Mouse (Mus musculus) kidney, embryonic 15.5 days (tissue): Measurements from ENCODE around the gene Gja4. TPM values are rescaled to one million over a fixed set of nuclear protein-coding genes. Genes with fewer than 3 reads are reported as not detected.
A peak's percentile ranks its signal among the peaks of the same experiment; 100 is the strongest.

Source experiments
- ATAC-seq: fragments of 200-750 bp; cut with Nextera tagmentation; replicated peaks from 2 replicates; pipeline ENCODE4 v1.8.0; 2017; ENCODE audit warnings: moderate TSS enrichment; ENCODE audit not compliant: low FRiP score
- H3K27ac ChIP-seq: fragments of 300-500 bp; sonication (generic); 2 replicates; pipeline ENCODE4 v1.5.1; 2015; ENCODE audit warnings: mild to moderate bottlenecking, inconsistent platforms
- H3K27me3 ChIP-seq: fragments of 300-500 bp; sonication (generic); 2 replicates; pipeline ENCODE4 v1.6.1; 2015; ENCODE audit warnings: inconsistent platforms
- H3K36me3 ChIP-seq: fragments of 300-500 bp; sonication (generic); 2 replicates; pipeline ENCODE4 v1.6.1; 2015; ENCODE audit warnings: inconsistent platforms
- H3K4me1 ChIP-seq: fragments of 300-500 bp; sonication (generic); 2 replicates; pipeline ENCODE4 v1.6.1; 2015; ENCODE audit warnings: inconsistent platforms
- H3K4me2 ChIP-seq: fragments of 300-500 bp; sonication (generic); 2 replicates; pipeline ENCODE4 v1.6.1; 2015; ENCODE audit warnings: moderate library complexity, mild to moderate bottlenecking, inconsistent platforms
- H3K4me3 ChIP-seq: fragments of 300-500 bp; sonication (generic); replicated peaks from 2 replicates; pipeline ENCODE4 v1.5.1; 2015; ENCODE audit warnings: mild to moderate bottlenecking, inconsistent platforms
- H3K9ac ChIP-seq: fragments of 300-500 bp; sonication (generic); 2 replicates; pipeline ENCODE4 v1.6.1; 2015; ENCODE audit warnings: mild to moderate bottlenecking, inconsistent platforms
- H3K9me3 ChIP-seq: fragments of 300-500 bp; sonication (generic); replicated peaks from 2 replicates; pipeline ENCODE4 v1.6.1; 2016; ENCODE audit warnings: inconsistent platforms
- WGBS: fragments of 180-500 bp; shearing (Covaris S2); methylation state at CpG from one replicate; pipeline ENCODE4 v1.1.7; 2015; ENCODE audit warnings: mixed read lengths; 5-methylcytosine and 5-hydroxymethylcytosine counted together
- polyA plus RNA-seq: library from polyadenylated mRNA; unstranded; fragments of >200 nt; fragmentation: Nextera tagmentation; extraction: Ambion mirVana; gene quantifications from 2 replicates; pipeline ENCODE4 v1.2.1, GENCODE M21; 2015

Gja4 gene
- polyA plus RNA-seq, 1 experiment from 2014 or later, result 30.5 TPM

DNA sequence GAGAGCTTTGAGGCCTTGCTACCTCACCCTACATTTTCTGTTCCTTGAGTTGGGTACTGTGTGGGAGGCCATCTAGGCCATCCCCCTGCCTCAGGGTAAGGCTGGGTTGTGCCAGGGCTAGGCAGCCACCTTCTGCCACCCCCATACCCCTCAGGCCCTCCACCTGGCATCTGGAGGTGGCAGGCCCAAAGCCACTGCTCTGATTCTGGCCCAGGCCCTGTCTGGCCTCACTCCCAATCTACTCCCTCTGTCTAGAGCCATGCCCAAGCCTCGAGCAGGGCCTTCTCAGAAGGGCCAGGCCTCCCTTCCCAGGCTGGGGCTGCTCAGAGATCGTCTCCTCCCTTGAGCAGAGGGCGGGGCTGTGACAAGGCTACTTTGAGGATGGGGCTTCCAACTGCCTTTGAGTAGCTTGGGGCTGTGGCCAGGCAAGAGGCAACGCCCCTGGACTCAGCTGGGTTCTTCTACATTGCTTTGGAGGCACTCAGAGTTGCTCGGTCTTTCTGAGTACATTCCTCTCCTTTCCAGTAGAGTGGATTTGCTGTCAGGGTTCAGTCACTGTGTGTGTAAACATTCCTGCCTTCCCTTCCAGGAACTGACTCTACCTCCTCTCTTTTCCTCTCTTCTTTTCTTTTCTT, 21.1 kb upstream of the Gja4 start:
- no peaks in the 10 kb centered on the region for H3K9me3 ChIP-seq
- H3K36me3 ChIP-seq, result no peaks in the 10 kb centered on the region
- no peak overlapping the region for H3K9ac ChIP-seq
- H3K27me3 ChIP-seq, result peaks cover 38% of the 10 kb centered on the region
- no peak overlapping the region for H3K27ac ChIP-seq
- no peak overlapping the region for H3K4me2 ChIP-seq
- peaks cover 16% of the 10 kb centered on the region for H3K4me1 ChIP-seq
- ATAC-seq, result peak; percentile 33; the same call in 1 of the 2 replicates
- no peak overlapping the region for H3K4me3 ChIP-seq
- WGBS, result 27% methylated on average over 5 of the region's 5 CpGs

DNA sequence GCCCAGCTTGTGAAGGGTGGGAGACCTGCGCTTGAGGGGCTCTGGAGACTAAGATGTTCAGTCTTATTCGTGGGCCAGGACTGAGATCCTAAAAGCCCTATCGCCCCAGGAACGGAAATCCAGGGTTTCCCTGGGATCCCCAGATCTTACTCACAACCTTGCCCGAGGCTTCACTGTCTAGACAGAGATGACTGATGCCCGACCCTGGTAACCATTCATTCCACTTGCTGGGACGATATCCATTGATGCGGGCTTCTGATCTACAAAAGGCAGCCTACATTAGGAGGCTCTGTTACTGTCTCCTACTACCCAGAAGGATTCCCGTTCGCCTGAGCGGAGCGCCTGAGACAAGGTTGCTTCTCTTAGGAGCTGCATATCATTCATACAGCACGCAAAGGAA, 17.3 kb upstream of the Gja4 start:
- H3K27me3 ChIP-seq, result peaks cover 71% of the 10 kb centered on the region
- peaks cover 25% of the 10 kb centered on the region for H3K4me1 ChIP-seq
- no peak overlapping the region for H3K27ac ChIP-seq
- peak overlapping the region; percentile 55; the same call in 1 of the 2 replicates for H3K4me2 ChIP-seq
- H3K9ac ChIP-seq, result no peak overlapping the region
- WGBS, result 20% methylated on average over 13 of the region's 13 CpGs
- ATAC-seq, result no peak
- H3K9me3 ChIP-seq, result no peaks in the 10 kb centered on the region
- no peaks in the 10 kb centered on the region for H3K36me3 ChIP-seq
- 0 out of 2 replicates have a peak overlapping the region, but pooled peaks have one; percentile 21 for H3K4me3 ChIP-seq

DNA sequence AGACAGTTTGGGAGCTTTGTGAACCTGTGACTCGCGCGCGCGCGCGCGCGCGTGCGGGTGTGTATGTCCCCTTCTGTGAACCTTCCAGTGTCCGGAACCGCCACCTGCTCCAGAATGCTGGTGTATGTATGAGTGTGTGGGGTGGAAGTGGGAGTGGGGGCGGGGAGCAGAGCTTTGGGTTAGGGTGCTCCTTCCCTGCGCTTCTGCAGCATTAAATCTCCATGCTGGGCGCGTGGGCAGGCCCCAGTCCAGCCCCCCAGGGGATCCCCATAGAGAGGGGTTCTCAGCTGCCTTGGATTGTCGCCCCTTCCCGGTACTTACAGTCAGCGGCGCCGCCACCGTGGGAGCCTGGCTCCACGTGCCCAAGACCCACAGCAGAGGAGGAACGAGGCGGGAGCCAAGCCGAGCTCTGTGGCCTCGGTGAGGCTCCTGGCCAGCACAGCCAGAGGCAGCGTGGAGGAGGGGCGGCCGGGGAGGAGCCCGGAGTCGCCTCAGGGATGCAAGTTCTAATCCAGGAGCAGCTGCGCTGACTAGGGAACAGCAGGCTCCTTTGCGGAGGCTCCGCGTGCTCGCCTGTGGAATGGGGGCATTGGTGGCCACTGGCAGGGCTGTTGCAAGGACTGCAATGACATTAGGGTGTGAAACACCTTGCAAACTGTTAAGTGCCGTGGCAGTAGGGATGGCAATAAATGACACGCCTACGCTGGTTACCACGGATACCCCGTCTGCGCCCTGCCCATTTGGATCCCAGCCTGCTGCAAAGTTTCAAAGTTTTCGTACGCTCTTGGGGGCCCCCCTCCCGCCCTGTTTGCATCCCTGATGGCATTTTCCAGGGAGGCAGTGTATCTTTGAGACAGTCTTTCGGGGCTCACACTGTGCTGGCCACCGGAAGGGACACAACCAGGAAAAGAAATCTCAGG, 16.6 kb upstream of the Gja4 start, which contains the start of gene Gjb3:
Gene Gjb3 (minus strand): TSS at position 664 of the 920 bp plus-strand sequence.
- H3K4me1 ChIP-seq, result peaks cover 25% of the 10 kb centered on the region
- peak within 1 kb of the TSS; percentile 55 for H3K4me2 ChIP-seq
- H3K36me3 ChIP-seq, result no peaks in the 10 kb centered on the region
- no peak within 1 kb of the TSS for H3K27ac ChIP-seq
- peak within 1 kb of the TSS; percentile 21 for H3K4me3 ChIP-seq
- H3K27me3 ChIP-seq, result peaks cover 79% of the 10 kb centered on the region
- WGBS, result 2% methylated on average over 48 of the region's 49 CpGs
- ATAC-seq, result no peak
- H3K9me3 ChIP-seq, result no peaks in the 10 kb centered on the region
- H3K9ac ChIP-seq, result no peak within 1 kb of the TSS

DNA sequence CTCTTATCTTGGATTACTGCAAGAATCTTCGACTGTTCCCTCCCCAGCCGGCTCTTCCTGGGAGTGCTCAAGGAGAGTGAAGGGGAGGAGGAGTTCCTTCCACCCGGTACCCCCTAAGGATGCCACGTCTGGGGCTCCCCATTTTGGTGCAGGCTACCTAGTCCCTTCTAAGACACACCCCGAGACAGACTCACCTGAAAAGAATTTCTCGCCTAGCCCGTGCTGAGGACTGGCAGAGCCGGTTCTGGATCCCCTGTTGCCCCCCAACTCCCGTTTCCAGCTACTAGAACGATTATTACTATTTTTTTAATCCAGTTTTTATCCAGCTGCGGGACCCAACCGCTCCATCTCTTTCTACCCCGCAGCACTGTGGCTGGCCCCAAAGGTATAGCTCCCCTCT, 15.9 kb upstream of the Gja4 start:
- no peak overlapping the region for H3K9ac ChIP-seq

DNA sequence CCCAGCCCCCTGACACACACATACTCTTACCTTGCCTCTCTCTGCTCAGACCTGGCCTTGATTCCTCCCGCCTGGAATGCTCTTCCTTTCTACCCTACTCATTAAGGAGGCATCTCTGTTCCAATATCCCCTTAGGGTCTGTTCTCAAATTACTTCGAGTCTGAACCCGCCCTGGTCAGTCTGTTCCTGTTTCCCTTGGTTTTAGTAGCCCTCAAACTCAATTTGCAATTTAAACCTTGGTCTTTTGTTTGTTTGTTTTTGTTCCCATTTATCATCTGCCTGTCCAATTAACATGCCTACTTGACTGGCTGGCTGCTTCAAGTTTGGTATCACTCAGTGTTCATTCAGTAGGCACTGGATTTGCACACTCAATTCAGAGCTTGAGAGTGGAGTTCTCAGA, 15.2 kb upstream of the Gja4 start:
- H3K27me3 ChIP-seq, result peaks cover 81% of the 10 kb centered on the region
- no peaks in the 10 kb centered on the region for H3K36me3 ChIP-seq
- H3K27ac ChIP-seq, result no peak overlapping the region
- no peak overlapping the region for H3K4me2 ChIP-seq
- peaks cover 29% of the 10 kb centered on the region for H3K4me1 ChIP-seq
- H3K9ac ChIP-seq, result no peak overlapping the region
- H3K9me3 ChIP-seq, result no peaks in the 10 kb centered on the region
- 0% methylated on average over 3 of the region's 3 CpGs for whole genome bisulfite sequencing
- H3K4me3 ChIP-seq, result no peak overlapping the region
- ATAC-seq, result no peak

More for the DNA sequence above, 15.9 kb upstream of the Gja4 start:
- 1% methylated on average over 13 of the region's 13 CpGs for WGBS
- Histone ChIP-seq H3K4me1 (peaks cover 25% of the 10 kb centered on the region), H3K4me2 (peak overlapping the region; percentile 55), H3K27ac (no peak overlapping the region), H3K36me3 (no peaks in the 10 kb centered on the region), H3K9me3 (no peaks in the 10 kb centered on the region), H3K4me3 (peak overlapping the region; percentile 21), H3K27me3 (peaks cover 84% of the 10 kb centered on the region)
- no peak for ATAC-seq

DNA sequence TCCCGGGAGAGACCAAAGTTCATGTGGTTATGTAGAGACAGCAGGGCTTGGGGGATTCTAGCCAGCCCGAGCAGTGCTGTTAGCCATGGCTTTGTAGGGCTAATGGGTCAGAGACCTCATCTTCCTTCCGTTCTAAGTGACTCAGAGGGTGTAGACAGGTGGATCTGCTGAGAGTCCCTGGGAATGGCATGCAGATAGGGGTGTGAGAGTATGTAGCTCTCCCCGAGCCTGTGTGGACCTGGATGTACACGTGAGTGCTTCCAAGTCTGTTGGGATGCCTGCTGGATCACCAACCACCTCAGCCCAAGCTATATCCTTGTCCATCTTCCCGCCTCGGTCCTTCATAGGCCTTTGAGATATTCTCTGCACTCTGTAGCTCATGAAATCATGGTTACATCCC, 14.5 kb upstream of the Gja4 start:
- Histone ChIP-seq H3K36me3 (no peaks in the 10 kb centered on the region), H3K27ac (no peak overlapping the region), H3K4me3 (no peak overlapping the region), H3K4me1 (peaks cover 29% of the 10 kb centered on the region), H3K9ac (no peak overlapping the region), H3K27me3 (peaks cover 79% of the 10 kb centered on the region), H3K4me2 (no peak overlapping the region), H3K9me3 (no peaks in the 10 kb centered on the region)
- ATAC-seq, result no peak
- 69% methylated on average over 7 of the region's 7 CpGs for WGBS

DNA sequence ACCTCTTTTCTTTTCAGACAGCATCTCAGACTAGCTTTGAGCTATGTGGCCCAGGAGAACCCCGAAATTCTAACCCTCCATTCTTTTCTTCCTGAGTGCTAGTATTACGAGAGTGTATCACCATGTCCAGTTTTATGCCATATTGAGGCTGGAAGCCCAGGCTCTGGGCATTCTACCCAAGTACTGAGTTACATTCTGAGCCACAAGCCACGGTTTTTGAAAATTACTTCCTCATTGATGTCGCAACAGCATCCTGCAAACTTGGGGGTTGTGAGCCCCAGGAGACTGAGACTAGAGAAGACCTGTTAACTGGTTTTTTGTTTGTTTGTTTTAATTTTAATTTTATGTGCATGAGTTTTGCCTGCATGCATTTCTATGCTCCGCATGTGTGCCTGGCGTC, 13.9 kb upstream of the Gja4 start:
- Histone ChIP-seq H3K4me1 (peaks cover 29% of the 10 kb centered on the region), H3K4me3 (no peak overlapping the region), H3K9ac (no peak overlapping the region), H3K36me3 (no peaks in the 10 kb centered on the region), H3K27ac (no peak overlapping the region), H3K9me3 (no peaks in the 10 kb centered on the region), H3K4me2 (no peak overlapping the region), H3K27me3 (peaks cover 74% of the 10 kb centered on the region)
- 72% methylated on average over 6 of the region's 6 CpGs for WGBS
- no peak for ATAC-seq

DNA sequence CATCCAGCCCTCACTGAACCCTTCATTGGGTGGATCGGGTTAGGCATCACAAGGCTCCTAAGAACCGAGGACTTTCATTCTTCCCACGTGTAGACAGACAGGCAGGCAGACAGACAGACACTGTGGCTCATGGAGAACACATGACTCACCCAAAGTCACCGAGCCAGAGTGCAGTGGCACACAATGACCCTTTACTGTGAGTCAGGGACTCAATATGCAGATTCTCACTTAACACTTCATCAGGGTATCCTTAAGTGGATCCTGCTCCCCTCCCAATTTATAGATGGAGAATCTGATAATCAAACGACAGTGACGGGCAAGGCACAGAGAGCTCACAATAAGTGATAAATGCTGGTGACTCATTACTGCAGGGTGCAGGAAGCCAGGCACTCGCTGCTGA, 13.4 kb upstream of the Gja4 start:
- no peak overlapping the region for H3K4me3 ChIP-seq
- H3K4me2 ChIP-seq, result no peak overlapping the region
- H3K9me3 ChIP-seq, result no peaks in the 10 kb centered on the region
- H3K36me3 ChIP-seq, result no peaks in the 10 kb centered on the region
- peaks cover 69% of the 10 kb centered on the region for H3K27me3 ChIP-seq
- no peak overlapping the region for H3K27ac ChIP-seq
- no peak for ATAC-seq
- 57% methylated on average over 7 of the region's 7 CpGs for WGBS
- peaks cover 29% of the 10 kb centered on the region for H3K4me1 ChIP-seq
- H3K9ac ChIP-seq, result no peak overlapping the region

DNA sequence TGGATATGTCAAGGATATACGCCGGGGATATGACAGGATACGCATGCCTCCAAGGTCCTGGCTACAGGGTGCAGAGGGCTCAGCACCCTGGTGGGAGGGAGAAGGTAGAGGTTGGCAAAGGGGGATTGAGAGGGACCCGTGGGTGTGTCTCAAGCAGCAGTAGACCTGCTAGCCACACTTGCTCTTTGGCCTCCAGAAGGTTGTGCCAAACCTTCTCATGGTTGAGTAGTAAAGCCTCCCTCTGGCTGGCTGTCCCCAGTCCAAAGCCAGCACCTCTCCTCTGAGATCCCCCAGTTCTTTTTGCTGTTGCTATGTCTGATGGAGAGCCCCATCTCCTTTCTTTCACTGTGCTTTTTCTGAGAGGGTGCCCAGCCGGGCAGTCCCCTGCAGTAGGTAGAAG, 11.4 kb upstream of the Gja4 start:
- Histone ChIP-seq H3K4me1 (peaks cover 16% of the 10 kb centered on the region), H3K4me3 (no peak overlapping the region), H3K9me3 (no peaks in the 10 kb centered on the region), H3K27me3 (peaks cover 56% of the 10 kb centered on the region), H3K27ac (no peak overlapping the region), H3K4me2 (no peak overlapping the region), H3K36me3 (no peaks in the 10 kb centered on the region), H3K9ac (no peak overlapping the region)
- ATAC-seq, result no peak
- WGBS, result 85% methylated on average over 5 of the region's 5 CpGs

DNA sequence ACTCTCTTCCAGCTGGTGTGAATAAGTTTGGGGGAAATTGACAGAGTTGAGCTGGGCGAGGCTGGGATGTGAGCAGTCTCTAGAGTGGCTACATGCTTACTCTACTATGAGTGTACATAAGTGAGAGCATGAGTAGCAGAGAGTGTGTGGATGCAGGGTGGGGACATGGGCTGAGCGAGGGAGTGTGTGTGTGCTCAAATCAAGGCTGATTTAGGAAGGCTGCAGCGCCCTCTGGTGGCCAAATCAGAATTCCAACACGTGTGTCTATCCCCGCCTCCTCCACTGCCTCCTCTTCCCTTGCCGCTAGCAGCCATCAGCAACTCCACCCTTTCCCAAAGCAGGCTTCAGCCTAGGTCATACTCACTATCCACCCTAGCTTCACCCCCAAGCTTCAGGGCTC, 10.9 kb upstream of the Gja4 start:
- H3K9me3 ChIP-seq, result no peaks in the 10 kb centered on the region
- H3K4me3 ChIP-seq, result no peak overlapping the region
- ATAC-seq, result 0 out of 2 replicates have a peak, but pooled peaks have one; percentile 27
- H3K4me2 ChIP-seq, result no peak overlapping the region
- no peak overlapping the region for H3K27ac ChIP-seq
- peaks cover 56% of the 10 kb centered on the region for H3K27me3 ChIP-seq
- no peaks in the 10 kb centered on the region for H3K36me3 ChIP-seq
- peaks cover 11% of the 10 kb centered on the region for H3K4me1 ChIP-seq
- 9% methylated on average over 6 of the region's 6 CpGs for WGBS
- H3K9ac ChIP-seq, result no peak overlapping the region

DNA sequence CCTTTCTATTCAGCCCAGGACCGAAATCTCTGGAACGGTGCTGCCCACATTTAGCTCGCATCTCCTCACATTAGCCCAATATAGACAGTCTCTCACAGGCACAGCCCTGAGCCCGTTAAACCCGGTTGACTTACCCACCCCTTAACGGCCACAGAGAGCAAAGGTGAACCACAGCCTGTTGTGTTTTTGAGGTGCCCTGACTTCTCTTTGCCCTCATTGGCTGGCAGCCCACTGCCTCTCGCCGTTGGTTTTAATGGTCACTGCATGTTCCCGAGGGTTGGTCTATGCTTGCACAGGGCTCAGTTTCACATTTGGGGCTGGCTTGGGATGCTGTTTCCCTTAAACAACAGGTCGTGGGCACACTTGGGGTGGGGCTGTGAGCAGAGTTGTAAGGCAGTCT, 10.5 kb upstream of the Gja4 start:
- Histone ChIP-seq H3K4me1 (peaks cover 7% of the 10 kb centered on the region), H3K4me2 (no peak overlapping the region), H3K27me3 (peaks cover 52% of the 10 kb centered on the region), H3K27ac (no peak overlapping the region), H3K9me3 (no peaks in the 10 kb centered on the region), H3K4me3 (no peak overlapping the region), H3K9ac (no peak overlapping the region), H3K36me3 (no peaks in the 10 kb centered on the region)
- ATAC-seq, result no peak
- WGBS, result 70% methylated on average over 10 of the region's 10 CpGs

DNA sequence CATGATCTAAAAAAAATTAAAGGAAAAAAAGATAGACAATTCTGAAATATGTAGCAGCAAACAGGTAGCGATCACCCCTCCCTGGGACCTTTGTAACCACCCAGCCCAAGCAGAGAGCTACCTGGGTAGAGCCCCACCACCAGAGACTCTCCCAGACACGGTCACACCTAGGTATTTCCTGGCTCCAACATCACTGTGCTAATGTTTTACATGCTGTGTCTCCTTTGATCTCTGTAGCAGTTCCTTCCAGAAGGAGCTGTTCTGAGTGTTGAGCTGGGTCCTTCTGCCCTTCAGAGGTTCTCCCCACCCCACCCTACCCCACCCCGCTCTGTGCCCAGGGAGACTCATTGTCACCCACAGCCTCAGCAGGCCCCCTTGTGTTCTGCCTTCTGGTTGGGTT, 9.8 kb upstream of the Gja4 start:
- Histone ChIP-seq H3K4me1 (peaks cover 4% of the 10 kb centered on the region; the same call in 1 of the 2 replicates), H3K4me3 (no peak overlapping the region), H3K27ac (no peak overlapping the region), H3K36me3 (no peaks in the 10 kb centered on the region), H3K9ac (no peak overlapping the region), H3K9me3 (no peaks in the 10 kb centered on the region), H3K27me3 (peaks cover 47% of the 10 kb centered on the region), H3K4me2 (no peak overlapping the region)
- 61% methylated on average over 3 of the region's 3 CpGs for WGBS
- no peak for ATAC-seq
